Mouse (Mus musculus) forebrain, embryonic 16.5 days (tissue): ENCODE data around the gene Srp9. TPM values are rescaled to one million over a fixed set of nuclear protein-coding genes. Genes with fewer than 3 reads are reported as not detected.

ENCODE experiments used
- ATAC-seq: fragments of 200-750 bp; cut with Nextera tagmentation; 2 replicates; pipeline ENCODE4 v1.8.0; 2017; ENCODE audit warnings: mild to moderate bottlenecking, moderate library complexity
- H3K27ac ChIP-seq: fragments of 300-500 bp; sonication (generic); 2 replicates; pipeline ENCODE4 v1.5.1; 2014; ENCODE audit warnings: low read length, control low read depth
- H3K27me3 ChIP-seq: fragments of 300-500 bp; sonication (generic); replicated peaks from 2 replicates; pipeline ENCODE4 v1.6.1; 2014; ENCODE audit warnings: low read length; ENCODE audit not compliant: control insufficient read depth, insufficient read depth
- H3K36me3 ChIP-seq: fragments of 300-500 bp; sonication (generic); 2 replicates; pipeline ENCODE4 v1.6.1; 2014; ENCODE audit not compliant: control insufficient read depth, insufficient read depth
- H3K4me1 ChIP-seq: fragments of 300-500 bp; sonication (generic); replicated peaks from 2 replicates; pipeline ENCODE4 v1.6.1; 2014; ENCODE audit warnings: low read length; ENCODE audit not compliant: control insufficient read depth, insufficient read depth
- H3K4me2 ChIP-seq: fragments of 300-500 bp; sonication (generic); 2 replicates; pipeline ENCODE4 v1.6.1; 2014; ENCODE audit warnings: mild to moderate bottlenecking, low read length, control low read depth
- H3K4me3 ChIP-seq: fragments of 300-500 bp; sonication (generic); replicated peaks from 2 replicates; pipeline ENCODE4 v1.5.1; 2014; ENCODE audit warnings: mild to moderate bottlenecking, low read length, control low read depth
- H3K9ac ChIP-seq: fragments of 300-500 bp; sonication (generic); replicated peaks from 2 replicates; pipeline ENCODE4 v1.6.1; 2014; ENCODE audit warnings: low read depth, low read length, control low read depth
- H3K9me3 ChIP-seq: fragments of 300-500 bp; sonication (generic); 2 replicates; pipeline ENCODE4 v1.6.1; 2016; ENCODE audit warnings: low read length; ENCODE audit not compliant: control insufficient read depth
- WGBS: fragments of 180-500 bp; shearing (Covaris S2); extraction: QIAGEN DNeasy Blood & Tissue Kit; methylation state at CpG from one replicate; pipeline ENCODE4 v1.1.7; 2014; 5-methylcytosine and 5-hydroxymethylcytosine counted together
- polyA plus RNA-seq: library from polyadenylated mRNA; unstranded; fragments of >200 nt; fragmentation: Nextera tagmentation; extraction: Ambion mirVana; gene quantifications from 2 replicates; pipeline ENCODE4 v1.2.1, GENCODE M21; 2015

The Srp9 gene
- polyA plus RNA-seq, 1 experiment from 2014 or later = 125 TPM

- H3K4me3 ChIP-seq = no peak overlapping the region
- H3K27me3 ChIP-seq = no peaks in the 10 kb centered on the region
- ATAC-seq = no peak
- 20% methylated on average over 5 of the region's 5 CpGs for WGBS
- H3K4me2 ChIP-seq = no peak overlapping the region
- H3K9ac ChIP-seq = no peak overlapping the region
- no peaks in the 10 kb centered on the region for H3K36me3 ChIP-seq
- no peak overlapping the region for H3K27ac ChIP-seq
- H3K4me1 ChIP-seq = peaks cover 21% of the 10 kb centered on the region
- H3K9me3 ChIP-seq = no peaks in the 10 kb centered on the region
Observed at GRCm38 (mm10) chr1:182090298-182090677, 34.2 kb upstream of the Srp9 start.

GRCm38 (mm10) chr1:182091261-182091660 is 33.3 kb upstream of the Srp9 start:
- no peak for ATAC-seq
- Histone ChIP-seq H3K9ac (no peak overlapping the region), H3K27ac (no peak overlapping the region)

GRCm38 (mm10) chr1:182091746-182092412 is 32.7 kb upstream of the Srp9 start:
- 60% methylated on average over 13 of the region's 13 CpGs for WGBS
- Histone ChIP-seq H3K9me3 (no peaks in the 10 kb centered on the region), H3K4me2 (no peak overlapping the region), H3K4me3 (no peak overlapping the region), H3K36me3 (no peaks in the 10 kb centered on the region), H3K27me3 (no peaks in the 10 kb centered on the region), H3K27ac (no peak overlapping the region), H3K4me1 (peaks cover 23% of the 10 kb centered on the region), H3K9ac (no peak overlapping the region)
- no peak for ATAC-seq

More at GRCm38 (mm10) chr1:182091261-182091660, 33.3 kb upstream of the Srp9 start:
- no peaks in the 10 kb centered on the region for H3K27me3 ChIP-seq
- no peak overlapping the region for H3K4me2 ChIP-seq
- WGBS = 72% methylated on average over 7 of the region's 7 CpGs
- no peak overlapping the region for H3K4me3 ChIP-seq
- peaks cover 25% of the 10 kb centered on the region for H3K4me1 ChIP-seq
- no peaks in the 10 kb centered on the region for H3K36me3 ChIP-seq
- no peaks in the 10 kb centered on the region for H3K9me3 ChIP-seq

GRCm38 (mm10) chr1:182092413-182092800 is 32.1 kb upstream of the Srp9 start:
- 77% methylated on average over 5 of the region's 5 CpGs for WGBS
- Histone ChIP-seq H3K4me1 (peaks cover 23% of the 10 kb centered on the region), H3K36me3 (no peaks in the 10 kb centered on the region), H3K4me2 (no peak overlapping the region), H3K4me3 (no peak overlapping the region), H3K9ac (no peak overlapping the region), H3K27ac (no peak overlapping the region), H3K27me3 (no peaks in the 10 kb centered on the region), H3K9me3 (no peaks in the 10 kb centered on the region)
- no peak for ATAC-seq

GRCm38 (mm10) chr1:182093407-182093806 is 31.1 kb upstream of the Srp9 start:
- no peak overlapping the region for H3K9ac ChIP-seq
- H3K27me3 ChIP-seq = no peaks in the 10 kb centered on the region
- ATAC-seq = no peak
- WGBS = 86% methylated on average over 5 of the region's 5 CpGs
- H3K9me3 ChIP-seq = no peaks in the 10 kb centered on the region
- H3K36me3 ChIP-seq = no peaks in the 10 kb centered on the region
- no peak overlapping the region for H3K4me3 ChIP-seq
- H3K4me2 ChIP-seq = no peak overlapping the region
- H3K4me1 ChIP-seq = peaks cover 23% of the 10 kb centered on the region
- H3K27ac ChIP-seq = no peak overlapping the region

- no peaks in the 10 kb centered on the region for H3K36me3 ChIP-seq
- 0 out of 2 replicates have a peak overlapping the region, but pooled peaks have one; percentile 16 for H3K4me2 ChIP-seq
- H3K4me1 ChIP-seq = peaks cover 18% of the 10 kb centered on the region
- ATAC-seq = no peak; the same call in 1 of the 2 replicates
- H3K9ac ChIP-seq = no peak overlapping the region
- 24% methylated on average over 15 of the region's 15 CpGs for WGBS
- no peaks in the 10 kb centered on the region for H3K27me3 ChIP-seq
- H3K9me3 ChIP-seq = no peaks in the 10 kb centered on the region
- no peak overlapping the region for H3K27ac ChIP-seq
- no peak overlapping the region for H3K4me3 ChIP-seq
Observed at GRCm38 (mm10) chr1:182094473-182095136, 29.9 kb upstream of the Srp9 start.

- Histone ChIP-seq H3K4me2 (0 out of 2 replicates have a peak overlapping the region, but pooled peaks have one; percentile 17), H3K4me1 (peaks cover 14% of the 10 kb centered on the region), H3K4me3 (no peak overlapping the region), H3K9me3 (no peaks in the 10 kb centered on the region), H3K9ac (0 out of 2 replicates have a peak overlapping the region, but pooled peaks have one; percentile 29), H3K36me3 (no peaks in the 10 kb centered on the region), H3K27ac (no peak overlapping the region), H3K27me3 (no peaks in the 10 kb centered on the region)
- ATAC-seq = peak; percentile 68
- WGBS = 7% methylated on average over 10 of the region's 10 CpGs
Observed at GRCm38 (mm10) chr1:182095240-182095741, 29.2 kb upstream of the Srp9 start.

- Histone ChIP-seq H3K27me3 (no peaks in the 10 kb centered on the region), H3K4me3 (no peak overlapping the region), H3K4me2 (no peak overlapping the region), H3K9ac (no peak overlapping the region), H3K9me3 (no peaks in the 10 kb centered on the region), H3K4me1 (peaks cover 13% of the 10 kb centered on the region), H3K36me3 (no peaks in the 10 kb centered on the region), H3K27ac (no peak overlapping the region)
- WGBS = 93% methylated on average over 5 of the region's 5 CpGs
- no peak for ATAC-seq
Observed at GRCm38 (mm10) chr1:182096707-182097106, 27.8 kb upstream of the Srp9 start.

GRCm38 (mm10) chr1:182099062-182099461 is 25.5 kb upstream of the Srp9 start:
- H3K4me2 ChIP-seq = no peak overlapping the region
- H3K9ac ChIP-seq = no peak overlapping the region
- WGBS = 70% methylated on average over 5 of the region's 5 CpGs
- peaks cover 13% of the 10 kb centered on the region for H3K4me1 ChIP-seq
- no peak overlapping the region for H3K27ac ChIP-seq
- no peaks in the 10 kb centered on the region for H3K9me3 ChIP-seq
- H3K4me3 ChIP-seq = no peak overlapping the region
- no peak for ATAC-seq
- no peaks in the 10 kb centered on the region for H3K36me3 ChIP-seq
- H3K27me3 ChIP-seq = no peaks in the 10 kb centered on the region
